Mouse (Mus musculus) C3H10T1/2 (cell line): ENCODE data around the gene Zfp958. TPM values are rescaled to one million over a fixed set of nuclear protein-coding genes. Genes with fewer than 3 reads are reported as not detected.

ENCODE experiments used
- polyA plus RNA-seq, 2 experiments: library from polyadenylated mRNA; unstranded; fragments of >200 nt; fragmentation: generic; extraction: Trizol; gene quantifications; one replicate each; pipeline ENCODE4 v1.2.1; 2012; ENCODE audit warnings: missing spikeins in 2 of 2

The Zfp958 gene
- 1 to 10 TPM in 1 of 2 experiments, under 1 TPM in 1; 0.13 to 1.7 TPM for polyA plus RNA-seq

DNA sequence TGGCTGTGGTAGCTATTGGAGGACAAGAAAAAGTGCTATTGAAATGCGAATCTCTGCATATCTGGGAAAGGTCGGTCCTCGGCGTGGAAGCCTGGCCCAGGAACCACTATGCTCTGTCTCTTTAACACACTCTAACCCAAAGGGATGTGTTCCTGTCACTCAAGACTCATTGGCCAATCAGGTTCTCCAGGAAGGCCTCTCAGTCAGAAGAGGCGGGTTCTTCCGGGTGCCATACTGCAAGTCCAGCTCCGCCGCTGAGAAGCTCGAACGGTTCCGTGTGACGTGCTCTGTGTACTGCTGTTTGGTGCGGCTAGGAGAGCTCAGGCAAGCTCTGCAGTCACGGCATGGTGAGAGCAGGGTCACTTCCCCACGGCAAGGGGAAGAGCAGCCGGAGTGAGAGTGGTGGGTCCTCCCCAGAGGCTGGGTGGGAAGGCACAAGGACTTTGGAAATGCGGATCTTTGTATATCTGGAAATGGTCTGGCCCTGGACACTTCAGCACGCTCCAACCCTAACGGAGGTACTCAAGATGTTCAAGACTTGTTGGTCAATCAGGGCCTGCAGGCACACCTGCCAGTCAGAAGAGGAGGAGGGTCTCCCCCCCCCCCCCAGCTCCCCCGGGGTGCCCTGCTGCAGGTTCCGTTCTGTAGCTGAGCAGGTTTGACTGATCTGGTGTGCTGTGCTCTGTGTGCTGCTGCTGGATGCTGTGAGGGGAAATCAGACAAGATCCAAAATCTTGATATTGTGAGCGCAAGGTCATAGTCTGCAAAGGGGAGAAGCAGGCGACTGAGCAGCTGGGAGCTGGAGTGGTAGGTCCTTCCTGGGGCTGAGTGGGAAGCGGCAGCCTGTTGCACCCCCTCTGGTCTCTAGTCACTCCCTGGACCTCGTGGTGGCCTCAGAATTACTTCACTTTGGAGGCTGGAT, at the start of gene Zfp958:
TSS of gene Zfp958 (plus strand) at position 236 of the 922 bp plus-strand sequence.

Other genes with a start within 250 kb of the Zfp958 start
- gene Cers4, start 120.1 kb upstream of the Zfp958 start, polyA plus RNA-seq, result 1 to 10 TPM in 1 of 2 experiments, under 1 TPM in 1; 0.37 to 2.0 TPM
- 1 to 10 TPM in 1 of 2 experiments, under 1 TPM in 1; 0.78 to 7.2 TPM for gene Shcbp1, start 166.4 kb downstream of the Zfp958 start, polyA plus RNA-seq